Mouse (Mus musculus): ENCODE measurements around the gene Igsf23. TPM values are rescaled to one million over a fixed set of nuclear protein-coding genes. Genes with fewer than 3 reads are reported as not detected.

Gene Igsf23
- polyA plus RNA-seq, 1 experiment from 2014 or later: not detected

GRCm38 (mm10) chr7:19928486-19928885, 22.1 kb downstream of the Igsf23 start:
- Histone ChIP-seq H3K27ac (replicated peaks; ENCODE audit: low read depth, low read length) (no peak overlapping the region), H3K9ac (ENCODE audit: low read depth, low read length) (no peak overlapping the region), H3K9me3 (ENCODE audit: control insufficient read depth, low read length) (no peaks in the 10 kb centered on the region), H3K4me3 (ENCODE audit: low read depth, low read length) (no peak overlapping the region), H3K36me3 (ENCODE audit: control insufficient read depth, insufficient read depth, low read length) (no peaks in the 10 kb centered on the region), H3K4me2 (ENCODE audit: low read depth, low read length) (no peak overlapping the region), H3K4me1 (ENCODE audit: control insufficient read depth, insufficient read depth, low read length) (no peaks in the 10 kb centered on the region), H3K27me3 (replicated peaks; ENCODE audit: control insufficient read depth, insufficient read depth, low read length) (peaks cover 10% of the 10 kb centered on the region)
- DNase-seq (ENCODE audit: low spot score): no peak
- ATAC-seq (ENCODE audit: low read depth): no peak
- 64% methylated on average over 5 of the region's 5 CpGs for WGBS

GRCm38 (mm10) chr7:19926849-19927480, 23.6 kb downstream of the Igsf23 start:
- DNase-seq (ENCODE audit: low spot score) (no peak), ATAC-seq (ENCODE audit: low read depth) (no peak)
- Histone ChIP-seq H3K36me3 (ENCODE audit: control insufficient read depth, insufficient read depth, low read length) (no peaks in the 10 kb centered on the region), H3K9ac (ENCODE audit: low read depth, low read length) (no peak overlapping the region), H3K4me3 (ENCODE audit: low read depth, low read length) (no peak overlapping the region), H3K9me3 (ENCODE audit: control insufficient read depth, low read length) (no peaks in the 10 kb centered on the region), H3K27ac (replicated peaks; ENCODE audit: low read depth, low read length) (no peak overlapping the region), H3K4me1 (ENCODE audit: control insufficient read depth, insufficient read depth, low read length) (no peaks in the 10 kb centered on the region), H3K4me2 (ENCODE audit: low read depth, low read length) (no peak overlapping the region), H3K27me3 (replicated peaks; ENCODE audit: control insufficient read depth, insufficient read depth, low read length) (peaks cover 3% of the 10 kb centered on the region)
- 63% methylated on average over 2 of the region's 2 CpGs for WGBS

GRCm38 (mm10) chr7:19925376-19925775, 25.2 kb downstream of the Igsf23 start:
- 71% methylated on average over 1 of the region's 1 CpGs for WGBS
- Histone ChIP-seq H3K27ac (replicated peaks; ENCODE audit: low read depth, low read length) (no peak overlapping the region), H3K9ac (ENCODE audit: low read depth, low read length) (no peak overlapping the region), H3K9me3 (ENCODE audit: control insufficient read depth, low read length) (no peaks in the 10 kb centered on the region), H3K4me3 (ENCODE audit: low read depth, low read length) (no peak overlapping the region), H3K27me3 (replicated peaks; ENCODE audit: control insufficient read depth, insufficient read depth, low read length) (no peaks in the 10 kb centered on the region), H3K4me2 (ENCODE audit: low read depth, low read length) (no peak overlapping the region), H3K36me3 (ENCODE audit: control insufficient read depth, insufficient read depth, low read length) (no peaks in the 10 kb centered on the region), H3K4me1 (ENCODE audit: control insufficient read depth, insufficient read depth, low read length) (no peaks in the 10 kb centered on the region)
- ATAC-seq (ENCODE audit: low read depth): no peak
- DNase-seq (ENCODE audit: low spot score): no peak

- WGBS: 6% methylated on average over 10 of the region's 15 CpGs
- DNase-seq (ENCODE audit: low spot score): no peak
Measured at GRCm38 (mm10) chr7:19923797-19924196, 26.8 kb downstream of the Igsf23 start.

GRCm38 (mm10) chr7:19923354-19923753, 27.2 kb downstream of the Igsf23 start:
- Histone ChIP-seq H3K4me3 (ENCODE audit: low read depth, low read length) (no peak overlapping the region), H3K4me2 (ENCODE audit: low read depth, low read length) (no peak overlapping the region), H3K27ac (replicated peaks; ENCODE audit: low read depth, low read length) (no peak overlapping the region), H3K9me3 (ENCODE audit: control insufficient read depth, low read length) (no peaks in the 10 kb centered on the region), H3K27me3 (replicated peaks; ENCODE audit: control insufficient read depth, insufficient read depth, low read length) (no peaks in the 10 kb centered on the region), H3K4me1 (ENCODE audit: control insufficient read depth, insufficient read depth, low read length) (no peaks in the 10 kb centered on the region), H3K9ac (ENCODE audit: low read depth, low read length) (no peak overlapping the region), H3K36me3 (ENCODE audit: control insufficient read depth, insufficient read depth, low read length) (peaks cover 4% of the 10 kb centered on the region; the same call in 1 of the 2 replicates)
- ATAC-seq (ENCODE audit: low read depth): no peak
- WGBS: 40% methylated on average over 2 of the region's 2 CpGs
- DNase-seq (ENCODE audit: low spot score): no peak

More at GRCm38 (mm10) chr7:19923797-19924196, 26.8 kb downstream of the Igsf23 start:
- no peak overlapping the region for H3K4me3 ChIP-seq (ENCODE audit: low read depth, low read length)
- no peaks in the 10 kb centered on the region for H3K27me3 ChIP-seq (replicated peaks; ENCODE audit: control insufficient read depth, insufficient read depth, low read length)
- H3K4me2 ChIP-seq (ENCODE audit: low read depth, low read length): no peak overlapping the region
- no peak overlapping the region for H3K9ac ChIP-seq (ENCODE audit: low read depth, low read length)
- H3K4me1 ChIP-seq (ENCODE audit: control insufficient read depth, insufficient read depth, low read length): no peaks in the 10 kb centered on the region
- ATAC-seq (ENCODE audit: low read depth): no peak
- H3K36me3 ChIP-seq (ENCODE audit: control insufficient read depth, insufficient read depth, low read length): no peaks in the 10 kb centered on the region
- no peak overlapping the region for H3K27ac ChIP-seq (replicated peaks; ENCODE audit: low read depth, low read length)
- H3K9me3 ChIP-seq (ENCODE audit: control insufficient read depth, low read length): no peaks in the 10 kb centered on the region

- Histone ChIP-seq H3K9me3 (ENCODE audit: control insufficient read depth, low read length) (no peaks in the 10 kb centered on the region), H3K4me2 (ENCODE audit: low read depth, low read length) (peak within 1 kb of the TSS; percentile 72), H3K4me3 (ENCODE audit: low read depth, low read length) (peak within 1 kb of the TSS; percentile 73), H3K27me3 (replicated peaks; ENCODE audit: control insufficient read depth, insufficient read depth, low read length) (no peaks in the 10 kb centered on the region), H3K9ac (ENCODE audit: low read depth, low read length) (peak within 1 kb of the TSS; percentile 88), H3K36me3 (ENCODE audit: control insufficient read depth, insufficient read depth, low read length) (peaks cover 19% of the 10 kb centered on the region), H3K27ac (replicated peaks; ENCODE audit: low read depth, low read length) (peak within 1 kb of the TSS; percentile 81), H3K4me1 (ENCODE audit: control insufficient read depth, insufficient read depth, low read length) (no peaks in the 10 kb centered on the region)
- ATAC-seq (ENCODE audit: low read depth): peak; percentile 94
- under 1% methylated on average over 58 of the region's 60 CpGs for WGBS
- peak; percentile 88 for DNase-seq (ENCODE audit: low spot score)
Measured at GRCm38 (mm10) chr7:19920506-19921261, 29.9 kb downstream of the Igsf23 start, which contains the start of gene Pvr. Gene Pvr, minus strand, starts transcription at chr7:19921160.

GRCm38 (mm10) chr7:19920166-19920505, 30.4 kb downstream of the Igsf23 start:
- no peak for DNase-seq (ENCODE audit: low spot score)
- ATAC-seq (ENCODE audit: low read depth): 0 out of 2 replicates have a peak, but pooled peaks have one; percentile 4
- WGBS: 44% methylated on average over 4 of the region's 4 CpGs
- H3K4me1 ChIP-seq (ENCODE audit: control insufficient read depth, insufficient read depth, low read length): no peaks in the 10 kb centered on the region
- H3K4me3 ChIP-seq (ENCODE audit: low read depth, low read length): peak overlapping the region; percentile 73
- peak overlapping the region; percentile 88 for H3K9ac ChIP-seq (ENCODE audit: low read depth, low read length)
- no peaks in the 10 kb centered on the region for H3K9me3 ChIP-seq (ENCODE audit: control insufficient read depth, low read length)
- H3K4me2 ChIP-seq (ENCODE audit: low read depth, low read length): peak overlapping the region; percentile 72
- no peak overlapping the region for H3K27ac ChIP-seq (replicated peaks; ENCODE audit: low read depth, low read length)
- peaks cover 24% of the 10 kb centered on the region for H3K36me3 ChIP-seq (ENCODE audit: control insufficient read depth, insufficient read depth, low read length)
- no peaks in the 10 kb centered on the region for H3K27me3 ChIP-seq (replicated peaks; ENCODE audit: control insufficient read depth, insufficient read depth, low read length)

GRCm38 (mm10) chr7:19914558-19914957, 36.0 kb downstream of the Igsf23 start:
- H3K4me2 ChIP-seq (ENCODE audit: low read depth, low read length): no peak overlapping the region
- DNase-seq (ENCODE audit: low spot score) (no peak), ATAC-seq (ENCODE audit: low read depth) (no peak)
- peaks cover 49% of the 10 kb centered on the region for H3K36me3 ChIP-seq (ENCODE audit: control insufficient read depth, insufficient read depth, low read length)
- no peaks in the 10 kb centered on the region for H3K4me1 ChIP-seq (ENCODE audit: control insufficient read depth, insufficient read depth, low read length)
- 95% methylated on average over 7 of the region's 7 CpGs for WGBS
- no peaks in the 10 kb centered on the region for H3K9me3 ChIP-seq (ENCODE audit: control insufficient read depth, low read length)
- no peak overlapping the region for H3K4me3 ChIP-seq (ENCODE audit: low read depth, low read length)
- no peak overlapping the region for H3K9ac ChIP-seq (ENCODE audit: low read depth, low read length)
- H3K27me3 ChIP-seq (replicated peaks; ENCODE audit: control insufficient read depth, insufficient read depth, low read length): no peaks in the 10 kb centered on the region
- no peak overlapping the region for H3K27ac ChIP-seq (replicated peaks; ENCODE audit: low read depth, low read length)
